Mouse (Mus musculus): Measurements from ENCODE around the gene Nr2e3. TPM values are rescaled to one million over a fixed set of nuclear protein-coding genes. Genes with fewer than 3 reads are reported as not detected.
"Not testable (repeated sequence)": the region's sequence is repeated elsewhere in the genome, so short reads cannot be mapped to it uniquely, and the experiment has no call there.

The Nr2e3 gene
- polyA plus RNA-seq, 1 experiment from 2014 or later, result 1.2 TPM

GRCm38 (mm10) chr9:59940913-59941884, 19.3 kb downstream of the Nr2e3 start:
- WGBS, result 69% methylated on average over 11 of the region's 12 CpGs
- H3K27ac ChIP-seq (replicated peaks), result 0 out of 2 replicates have a peak overlapping the region, but pooled peaks have one; percentile 23

GRCm38 (mm10) chr9:59939691-59940090, 20.8 kb downstream of the Nr2e3 start:
- Histone ChIP-seq H3K4me1 (no peaks in the 10 kb centered on the region; the same call in 1 of the 2 replicates), H3K9me3 (replicated peaks) (no peaks in the 10 kb centered on the region), H3K27ac (replicated peaks) (no peak overlapping the region), H3K36me3 (no peaks in the 10 kb centered on the region), H3K9ac (no peak overlapping the region), H3K4me2 (replicated peaks) (no peak overlapping the region), H3K4me3 (replicated peaks) (no peak overlapping the region), H3K27me3 (no peaks in the 10 kb centered on the region)
- no peak for ATAC-seq (ENCODE audit: insufficient number of reproducible peaks, low FRiP score, low TSS enrichment, low read depth)
- 59% methylated on average over 2 of the region's 2 CpGs for WGBS

More at GRCm38 (mm10) chr9:59940913-59941884, 19.3 kb downstream of the Nr2e3 start:
- ATAC-seq (ENCODE audit: insufficient number of reproducible peaks, low FRiP score, low TSS enrichment, low read depth), result no peak
- Histone ChIP-seq H3K4me3 (replicated peaks) (no peak overlapping the region), H3K4me1 (no peaks in the 10 kb centered on the region; the same call in 1 of the 2 replicates), H3K9me3 (replicated peaks) (no peaks in the 10 kb centered on the region), H3K36me3 (no peaks in the 10 kb centered on the region), H3K9ac (no peak overlapping the region), H3K4me2 (replicated peaks) (no peak overlapping the region), H3K27me3 (no peaks in the 10 kb centered on the region)

- no peak overlapping the region for H3K4me3 ChIP-seq (replicated peaks)
- no peaks in the 10 kb centered on the region; the same call in 1 of the 2 replicates for H3K4me1 ChIP-seq
- WGBS, result 66% methylated on average over 8 of the region's 8 CpGs
- no peaks in the 10 kb centered on the region for H3K27me3 ChIP-seq
- no peaks in the 10 kb centered on the region for H3K36me3 ChIP-seq
- no peak for ATAC-seq (ENCODE audit: insufficient number of reproducible peaks, low FRiP score, low TSS enrichment, low read depth)
- H3K4me2 ChIP-seq (replicated peaks), result no peak overlapping the region
- H3K9me3 ChIP-seq (replicated peaks), result no peaks in the 10 kb centered on the region
- no peak overlapping the region for H3K9ac ChIP-seq
- H3K27ac ChIP-seq (replicated peaks), result no peak overlapping the region
These were observed 21.9 kb downstream of the Nr2e3 start for GRCm38 (mm10) chr9:59938529-59938928.

- not testable (repeated sequence) for H3K9ac ChIP-seq; H3K4me1 ChIP-seq; H3K27ac ChIP-seq (replicated peaks); H3K27me3 ChIP-seq; H3K36me3 ChIP-seq; H3K9me3 ChIP-seq (replicated peaks); ATAC-seq (ENCODE audit: insufficient number of reproducible peaks, low FRiP score, low TSS enrichment, low read depth); H3K4me3 ChIP-seq (replicated peaks); H3K4me2 ChIP-seq (replicated peaks)
- 75% methylated on average over 8 of the region's 8 CpGs for WGBS
These were observed 24.6 kb downstream of the Nr2e3 start for GRCm38 (mm10) chr9:59935866-59936265.

GRCm38 (mm10) chr9:59930248-59930647, 30.2 kb downstream of the Nr2e3 start:
- no peak for ATAC-seq (ENCODE audit: insufficient number of reproducible peaks, low FRiP score, low TSS enrichment, low read depth)

GRCm38 (mm10) chr9:59914761-59915160, 45.7 kb downstream of the Nr2e3 start:
- no peak overlapping the region for H3K27ac ChIP-seq (replicated peaks)
- 95% methylated on average over 1 of the region's 1 CpGs for WGBS
- no peaks in the 10 kb centered on the region for H3K4me1 ChIP-seq
- H3K9me3 ChIP-seq (replicated peaks), result no peaks in the 10 kb centered on the region
- H3K9ac ChIP-seq, result no peak overlapping the region
- no peak overlapping the region for H3K4me3 ChIP-seq (replicated peaks)
- no peak overlapping the region for H3K4me2 ChIP-seq (replicated peaks)
- H3K27me3 ChIP-seq, result no peaks in the 10 kb centered on the region
- H3K36me3 ChIP-seq, result peaks cover 17% of the 10 kb centered on the region
- no peak for ATAC-seq (ENCODE audit: insufficient number of reproducible peaks, low FRiP score, low TSS enrichment, low read depth)

More at GRCm38 (mm10) chr9:59930248-59930647, 30.2 kb downstream of the Nr2e3 start:
- Histone ChIP-seq H3K36me3 (peaks cover 14% of the 10 kb centered on the region), H3K4me1 (no peaks in the 10 kb centered on the region), H3K4me3 (replicated peaks) (no peak overlapping the region), H3K27me3 (no peaks in the 10 kb centered on the region), H3K9me3 (replicated peaks) (no peaks in the 10 kb centered on the region), H3K9ac (no peak overlapping the region), H3K4me2 (replicated peaks) (no peak overlapping the region), H3K27ac (replicated peaks) (no peak overlapping the region)
- 75% methylated on average over 3 of the region's 3 CpGs for WGBS

- H3K9me3 ChIP-seq (replicated peaks), result no peaks in the 10 kb centered on the region
These were observed 57.1 kb downstream of the Nr2e3 start for GRCm38 (mm10) chr9:59903382-59903781.

More at GRCm38 (mm10) chr9:59903382-59903781, 57.1 kb downstream of the Nr2e3 start:
- Histone ChIP-seq H3K4me2 (replicated peaks) (no peak overlapping the region), H3K27me3 (no peaks in the 10 kb centered on the region), H3K27ac (replicated peaks) (no peak overlapping the region), H3K9ac (no peak overlapping the region), H3K4me3 (replicated peaks) (no peak overlapping the region), H3K36me3 (peaks cover 26% of the 10 kb centered on the region), H3K4me1 (no peaks in the 10 kb centered on the region)
- ATAC-seq (ENCODE audit: insufficient number of reproducible peaks, low FRiP score, low TSS enrichment, low read depth), result no peak
- WGBS, result 81% methylated on average over 1 of the region's 1 CpGs

Other genes starting within 250 kb of the Nr2e3 start
- 9.4 and 11.1 TPM in 2 replicates for gene Senp8, start 209.9 kb downstream of the Nr2e3 start, polyA plus RNA-seq (2015; fragmentation: Nextera tagmentation; extraction: Ambion mirVana)
- gene Myo9a, start 209.8 kb downstream of the Nr2e3 start, polyA plus RNA-seq (2015; fragmentation: Nextera tagmentation; extraction: Ambion mirVana), result 13.1 and 13.9 TPM in 2 replicates